8 mouse cellular contexts compared by ENCODE assay signal in the genomic region with DNA sequence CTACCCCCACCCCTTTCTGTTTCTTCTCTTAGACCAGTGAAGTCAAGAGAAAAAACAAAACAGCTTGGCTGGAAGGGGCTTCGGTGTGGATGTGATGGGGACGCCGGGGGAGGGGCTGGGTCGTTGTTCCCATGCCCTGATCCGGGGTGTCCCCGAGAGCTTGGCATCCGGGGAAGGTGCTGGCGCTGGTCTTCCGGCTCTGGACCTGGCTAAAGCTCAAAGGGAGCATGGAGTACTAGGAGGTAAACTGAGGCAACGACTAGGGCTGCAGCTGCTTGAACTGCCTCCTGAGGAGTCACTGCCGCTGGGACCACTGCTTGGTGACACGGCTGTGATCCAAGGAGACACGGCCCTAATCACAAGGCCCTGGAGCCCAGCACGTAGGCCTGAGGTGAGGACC. TPM values are rescaled to one million over a fixed set of nuclear protein-coding genes. Genes with fewer than 3 reads are reported as not detected.
DNase-seq lines count a peak whose midpoint lies in the region; ATAC-seq and TF ChIP-seq lines count a peak whose summit lies in the region.

No protein-coding gene starts in this region.

- no peak for TF ChIP-seq CTCF in kidney, postnatal 0 days (IDR thresholded peaks at IDR 0.05; ENCODE audit: low read depth)

- H3K4me2 ChIP-seq in kidney, postnatal 0 days (ENCODE audit: low read length) = peak overlapping the region; percentile 94
- H3K4me2 ChIP-seq in embryonic facial prominence, embryonic 13.5 days = peak overlapping the region; percentile 96
- peak overlapping the region; percentile 66 for H3K4me2 ChIP-seq in hindbrain, embryonic 14.5 days (replicated peaks)
- H3K4me2 ChIP-seq in midbrain, embryonic 15.5 days = peak overlapping the region; percentile 76

- H3K9me3 ChIP-seq in kidney, postnatal 0 days (replicated peaks; ENCODE audit: low read length) = no peaks in the 10 kb centered on the region
- H3K9me3 ChIP-seq in embryonic facial prominence, embryonic 13.5 days = no peaks in the 10 kb centered on the region
- H3K9me3 ChIP-seq in hindbrain, embryonic 14.5 days (ENCODE audit: control insufficient read depth, low read length) = no peaks in the 10 kb centered on the region
- H3K9me3 ChIP-seq in midbrain, embryonic 15.5 days = no peaks in the 10 kb centered on the region

- peaks cover 29% of the 10 kb centered on the region; the same call in 1 of the 2 replicates for H3K36me3 ChIP-seq in kidney, postnatal 0 days (ENCODE audit: insufficient read depth, low read length)
- H3K36me3 ChIP-seq in embryonic facial prominence, embryonic 13.5 days = peaks cover 67% of the 10 kb centered on the region
- H3K36me3 ChIP-seq in hindbrain, embryonic 14.5 days (replicated peaks; ENCODE audit: control insufficient read depth, insufficient read depth) = peaks cover 38% of the 10 kb centered on the region
- peaks cover 4% of the 10 kb centered on the region; the same call in 1 of the 2 replicates for H3K36me3 ChIP-seq in midbrain, embryonic 15.5 days (replicated peaks)

- H3K27ac ChIP-seq in kidney, postnatal 0 days = peak overlapping the region; percentile 94; the same call in 1 of the 2 replicates
- H3K27ac ChIP-seq in embryonic facial prominence, embryonic 13.5 days = peak overlapping the region; percentile 44; the same call in 1 of the 2 replicates
- H3K27ac ChIP-seq in hindbrain, embryonic 14.5 days = no peak overlapping the region
- H3K27ac ChIP-seq in midbrain, embryonic 15.5 days = no peak overlapping the region

- peaks cover 15% of the 10 kb centered on the region for H3K4me1 ChIP-seq in kidney, postnatal 0 days (replicated peaks; ENCODE audit: insufficient read depth, low read length)
- peaks cover 31% of the 10 kb centered on the region for H3K4me1 ChIP-seq in embryonic facial prominence, embryonic 13.5 days
- H3K4me1 ChIP-seq in hindbrain, embryonic 14.5 days (replicated peaks; ENCODE audit: control insufficient read depth, insufficient read depth, low read length) = peaks cover 15% of the 10 kb centered on the region
- H3K4me1 ChIP-seq in midbrain, embryonic 15.5 days = peaks cover 23% of the 10 kb centered on the region

- WGBS in kidney, postnatal 0 days = 20% methylated on average over 14 of the region's 14 CpGs
- 24% methylated on average over 14 of the region's 14 CpGs for WGBS in embryonic facial prominence, embryonic 13.5 days
- 25% methylated on average over 14 of the region's 14 CpGs for WGBS in hindbrain, embryonic 14.5 days
- 24% methylated on average over 14 of the region's 14 CpGs for WGBS in midbrain, embryonic 15.5 days

- ATAC-seq in kidney, postnatal 0 days (replicated peaks; ENCODE audit: low FRiP score, low read depth) = no peak
- no peak for ATAC-seq in embryonic facial prominence, embryonic 13.5 days (ENCODE audit: insufficient number of reproducible peaks, insufficient read depth, low FRiP score, low TSS enrichment, low read depth)
- peak; percentile 9; the same call in 1 of the 2 replicates for ATAC-seq in hindbrain, embryonic 14.5 days (ENCODE audit: low FRiP score)
- ATAC-seq in midbrain, embryonic 15.5 days (replicated peaks) = peak; percentile 37

- peak overlapping the region; percentile 77 for H3K9ac ChIP-seq in kidney, postnatal 0 days (ENCODE audit: low read depth, low read length)
- peak overlapping the region; percentile 83 for H3K9ac ChIP-seq in embryonic facial prominence, embryonic 13.5 days
- H3K9ac ChIP-seq in hindbrain, embryonic 14.5 days = peak overlapping the region; percentile 88
- H3K9ac ChIP-seq in midbrain, embryonic 15.5 days = peak overlapping the region; percentile 71

- H3K4me3 ChIP-seq in kidney, postnatal 0 days (replicated peaks; ENCODE audit: low read depth, low read length) = peak overlapping the region; percentile 77
- H3K4me3 ChIP-seq in embryonic facial prominence, embryonic 13.5 days = peak overlapping the region; percentile 76
- peak overlapping the region; percentile 85 for H3K4me3 ChIP-seq in hindbrain, embryonic 14.5 days (replicated peaks; ENCODE audit: low read length)
- H3K4me3 ChIP-seq in midbrain, embryonic 15.5 days = peak overlapping the region; percentile 72

- no peaks in the 10 kb centered on the region for H3K27me3 ChIP-seq in kidney, postnatal 0 days (ENCODE audit: insufficient read depth, low read length)
- H3K27me3 ChIP-seq in embryonic facial prominence, embryonic 13.5 days = peaks cover 18% of the 10 kb centered on the region
- peaks cover 14% of the 10 kb centered on the region for H3K27me3 ChIP-seq in hindbrain, embryonic 14.5 days (ENCODE audit: control insufficient read depth, insufficient read depth, low read length)
- peaks cover 21% of the 10 kb centered on the region for H3K27me3 ChIP-seq in midbrain, embryonic 15.5 days (replicated peaks)

- DNase-seq in kidney, postnatal 0 days (ENCODE audit: low spot score) = no peak
- no peak for DNase-seq in kidney, adult 9 months
- DNase-seq in hindbrain, embryonic 14.5 days (ENCODE audit: low spot score) = no peak
- no peak for DNase-seq in natural killer cell, adult 2 months (ENCODE audit: low spot score in 2 of 2)
- DNase-seq in spleen, postnatal 14 days (ENCODE audit: low spot score in 2 of 2) = no peak
- no peak for DNase-seq in embryo, embryonic 10 days (ENCODE audit: low spot score)

RNA-seq across cellular contexts. Expression of gene Ddah2, which starts 1.2 kb away (rescaled TPM):
- polyA plus RNA-seq in kidney, postnatal 0 days (2015; fragmentation: Nextera tagmentation; extraction: Ambion mirVana) = 227 and 244 TPM in 2 replicates
- 358 and 374 TPM in 2 replicates for polyA plus RNA-seq in embryonic facial prominence, embryonic 13.5 days (2015; fragmentation: Nextera tagmentation; extraction: Ambion mirVana)
- 295 and 328 TPM in 2 replicates for polyA plus RNA-seq in hindbrain, embryonic 14.5 days (2014; fragmentation: Nextera tagmentation; extraction: Ambion mirVana)
- 337 and 380 TPM in 2 replicates for polyA plus RNA-seq in midbrain, embryonic 15.5 days (2015; fragmentation: Nextera tagmentation; extraction: Ambion mirVana)

RNA-seq across cellular contexts. Expression of gene Ly6g6c, which starts 5.1 kb away (rescaled TPM):
- polyA plus RNA-seq in kidney, postnatal 0 days (2015; fragmentation: Nextera tagmentation; extraction: Ambion mirVana) = not detected in 2 replicates
- 0.87 and 1.0 TPM in 2 replicates for polyA plus RNA-seq in embryonic facial prominence, embryonic 13.5 days (2015; fragmentation: Nextera tagmentation; extraction: Ambion mirVana)
- not detected in 2 replicates for polyA plus RNA-seq in hindbrain, embryonic 14.5 days (2014; fragmentation: Nextera tagmentation; extraction: Ambion mirVana)
- polyA plus RNA-seq in midbrain, embryonic 15.5 days (2015; fragmentation: Nextera tagmentation; extraction: Ambion mirVana) = 0.31 TPM in 1 of 2 replicates, not detected in the other

RNA-seq across cellular contexts. Expression of gene Mpig6b, which starts 5.9 kb away (rescaled TPM):
- 0.36 and 0.45 TPM in 2 replicates for polyA plus RNA-seq in kidney, postnatal 0 days (2015; fragmentation: Nextera tagmentation; extraction: Ambion mirVana)
- 0.77 and 0.89 TPM in 2 replicates for polyA plus RNA-seq in embryonic facial prominence, embryonic 13.5 days (2015; fragmentation: Nextera tagmentation; extraction: Ambion mirVana)
- 0.21 and 0.42 TPM in 2 replicates for polyA plus RNA-seq in hindbrain, embryonic 14.5 days (2014; fragmentation: Nextera tagmentation; extraction: Ambion mirVana)
- 0.21 and 0.43 TPM in 2 replicates for polyA plus RNA-seq in midbrain, embryonic 15.5 days (2015; fragmentation: Nextera tagmentation; extraction: Ambion mirVana)

RNA-seq across cellular contexts. Expression of gene Clic1, which starts 10.3 kb away (rescaled TPM):
- 266 and 282 TPM in 2 replicates for polyA plus RNA-seq in kidney, postnatal 0 days (2015; fragmentation: Nextera tagmentation; extraction: Ambion mirVana)
- polyA plus RNA-seq in embryonic facial prominence, embryonic 13.5 days (2015; fragmentation: Nextera tagmentation; extraction: Ambion mirVana) = 243 and 254 TPM in 2 replicates
- 23.8 and 24.7 TPM in 2 replicates for polyA plus RNA-seq in hindbrain, embryonic 14.5 days (2014; fragmentation: Nextera tagmentation; extraction: Ambion mirVana)
- 62.4 and 72.1 TPM in 2 replicates for polyA plus RNA-seq in midbrain, embryonic 15.5 days (2015; fragmentation: Nextera tagmentation; extraction: Ambion mirVana)

RNA-seq across cellular contexts. Expression of gene Msh5, which starts 13.5 kb away (rescaled TPM):
- 2.7 and 3.0 TPM in 2 replicates for polyA plus RNA-seq in kidney, postnatal 0 days (2015; fragmentation: Nextera tagmentation; extraction: Ambion mirVana)
- 3.5 and 3.6 TPM in 2 replicates for polyA plus RNA-seq in embryonic facial prominence, embryonic 13.5 days (2015; fragmentation: Nextera tagmentation; extraction: Ambion mirVana)
- polyA plus RNA-seq in hindbrain, embryonic 14.5 days (2014; fragmentation: Nextera tagmentation; extraction: Ambion mirVana) = 1.5 and 2.4 TPM in 2 replicates
- 1.6 and 3.3 TPM in 2 replicates for polyA plus RNA-seq in midbrain, embryonic 15.5 days (2015; fragmentation: Nextera tagmentation; extraction: Ambion mirVana)

Comparison
In these comparisons a context has a peak if more than half of its experiments do, and no peak if none do; other contexts are left out.
1. ATAC-seq: peak in hindbrain, embryonic 14.5 days (single experiment) and midbrain, embryonic 15.5 days (single experiment); none in kidney, postnatal 0 days (single experiment) and embryonic facial prominence, embryonic 13.5 days (single experiment).
2. H3K27ac ChIP-seq: peak in kidney, postnatal 0 days (single experiment) and embryonic facial prominence, embryonic 13.5 days (single experiment); none in hindbrain, embryonic 14.5 days (single experiment) and midbrain, embryonic 15.5 days (single experiment).
3. Peak in every context shown above with its lines, with median percentiles within 50 percentile points of each other: H3K4me2 ChIP-seq, H3K4me3 ChIP-seq and H3K9ac ChIP-seq.